Mouse (Mus musculus) left cerebral cortex, adult 8-10 months (tissue): ENCODE results near the gene Ankrd6. TPM values are rescaled to one million over a fixed set of nuclear protein-coding genes. Genes with fewer than 3 reads are reported as not detected.
A peak's percentile ranks its signal among the peaks of the same experiment; 100 is the strongest.

Source experiments
- DNase-seq, 2 experiments: peaks; one replicate each; pipeline ENCODE4 v3.0.0; 2022; ENCODE audit warnings: low spot score in 2 of 2
- total RNA-seq, 4 experiments: library from RNA; stranded (reverse); gene quantifications; 2 replicates each; pipeline ENCODE4 v1.2.4; 2022

Gene Ankrd6
- total RNA-seq, 4 experiments from 2014 or later = 40.6 to 48.4 (median 40.7) TPM

DNA sequence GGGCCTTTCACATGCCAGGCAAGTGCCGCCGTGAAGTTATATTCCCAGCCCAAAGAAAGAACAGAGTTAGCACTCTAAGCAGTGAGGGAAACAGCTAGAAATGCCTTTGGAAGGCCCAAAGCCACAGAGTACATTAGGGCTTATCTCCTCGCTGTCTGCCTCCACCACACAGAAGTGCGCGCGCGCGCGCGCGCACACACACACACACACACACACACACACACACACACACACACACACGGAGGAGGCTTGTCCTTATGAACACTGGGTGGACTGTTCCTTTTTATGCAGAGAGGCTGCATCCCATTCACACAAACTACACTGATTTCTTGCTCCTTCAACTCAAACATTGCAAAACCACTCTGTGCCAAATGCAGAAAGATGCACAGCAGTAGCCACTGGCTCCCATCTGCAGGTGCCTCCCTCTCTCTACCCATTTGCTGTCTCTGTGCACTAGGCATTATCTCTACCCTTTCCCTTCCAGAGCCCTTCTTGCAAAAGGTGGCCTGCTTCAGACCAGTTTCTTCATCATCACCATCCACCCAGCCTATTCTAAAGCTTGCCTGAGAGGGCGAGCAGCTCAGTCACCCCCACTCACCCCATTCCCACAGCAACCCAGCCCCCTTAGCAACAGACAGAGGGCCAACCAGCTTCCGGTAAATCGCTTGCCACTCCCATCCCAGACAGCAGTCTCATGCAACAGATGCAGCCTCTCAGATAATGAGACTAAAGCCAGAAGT lies 88.5 kb downstream of the Ankrd6 start:
- peak in 1 of 2 experiments; percentile 33 for DNase-seq

DNA sequence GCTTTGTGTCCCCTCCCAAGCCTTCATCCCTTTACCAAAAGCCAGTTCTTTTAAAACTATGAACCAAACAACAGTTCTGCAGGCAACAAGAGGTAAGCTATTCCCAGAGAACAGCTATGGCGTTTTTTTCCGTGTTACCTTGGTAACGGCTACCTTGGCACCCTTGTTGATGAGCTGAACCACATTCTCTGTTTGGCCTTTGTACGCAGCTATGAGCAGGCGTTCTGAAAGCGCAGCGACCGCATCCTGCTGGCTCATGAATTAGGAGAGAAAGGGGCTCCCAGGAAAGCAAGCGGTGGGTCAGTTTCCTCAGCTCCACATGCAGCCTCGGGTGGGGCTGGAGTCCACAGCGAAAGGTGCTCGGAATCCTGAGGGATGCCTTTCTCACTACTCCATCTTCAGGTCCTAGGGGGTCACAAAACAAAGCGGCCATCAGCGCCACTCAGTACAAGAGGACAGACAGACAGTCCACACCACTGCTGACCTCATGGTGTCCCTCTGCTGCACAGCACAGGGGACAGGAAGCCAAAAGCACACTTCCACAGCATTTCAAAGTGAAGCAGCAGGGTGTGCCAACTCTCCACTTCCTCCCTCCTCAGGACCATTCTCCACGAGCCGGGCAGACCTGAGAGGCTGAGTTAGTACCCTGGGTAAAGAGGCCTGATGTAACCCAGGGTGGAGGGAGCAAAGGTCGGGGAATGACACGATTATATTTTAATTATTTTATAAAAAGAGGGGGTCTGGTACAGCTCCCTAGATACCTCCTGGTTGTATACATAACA lies 90.3 kb downstream of the Ankrd6 start:
- peak in 1 of 2 experiments; percentile 44 for DNase-seq

DNA sequence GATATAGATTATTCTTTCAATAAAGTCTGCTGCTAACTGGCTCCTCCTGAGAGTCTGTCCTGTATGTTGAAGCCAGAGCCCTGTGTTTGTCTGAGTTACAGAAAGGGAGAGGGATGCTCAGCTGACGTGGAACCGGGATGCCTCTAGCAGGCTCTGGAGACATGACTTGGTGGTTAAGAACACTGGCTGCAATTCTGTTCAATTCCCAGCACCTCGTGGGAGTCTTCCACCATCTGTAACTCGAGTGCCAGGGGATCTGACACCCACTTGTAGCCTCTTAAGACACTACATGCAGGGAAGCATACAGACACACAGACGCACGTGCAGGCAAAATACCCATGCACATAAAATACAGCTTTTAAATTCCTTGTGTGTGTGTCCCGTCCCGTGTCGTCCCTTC lies 95.1 kb downstream of the Ankrd6 start:
- peak in 1 of 2 experiments; percentile 27 for DNase-seq

DNA sequence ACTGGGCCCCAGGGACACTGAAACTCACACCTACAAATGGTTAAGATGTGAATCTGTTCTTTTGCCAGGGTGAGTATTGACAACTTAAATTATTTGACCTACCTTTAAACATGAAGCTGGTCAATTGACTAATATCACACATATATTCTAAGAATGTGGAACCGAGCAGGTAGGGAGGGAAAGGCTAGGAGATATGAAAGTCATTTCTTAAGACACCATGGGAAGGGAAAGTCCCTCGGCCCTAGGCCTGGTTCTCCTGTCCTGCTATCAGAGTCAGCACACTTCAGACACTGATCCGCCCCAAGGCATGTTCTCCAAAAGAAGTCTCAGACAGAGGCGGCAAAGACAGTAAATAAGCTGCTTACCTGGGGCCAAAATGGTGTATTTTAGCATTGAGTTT lies 95.7 kb downstream of the Ankrd6 start:
- no peak for DNase-seq

DNA sequence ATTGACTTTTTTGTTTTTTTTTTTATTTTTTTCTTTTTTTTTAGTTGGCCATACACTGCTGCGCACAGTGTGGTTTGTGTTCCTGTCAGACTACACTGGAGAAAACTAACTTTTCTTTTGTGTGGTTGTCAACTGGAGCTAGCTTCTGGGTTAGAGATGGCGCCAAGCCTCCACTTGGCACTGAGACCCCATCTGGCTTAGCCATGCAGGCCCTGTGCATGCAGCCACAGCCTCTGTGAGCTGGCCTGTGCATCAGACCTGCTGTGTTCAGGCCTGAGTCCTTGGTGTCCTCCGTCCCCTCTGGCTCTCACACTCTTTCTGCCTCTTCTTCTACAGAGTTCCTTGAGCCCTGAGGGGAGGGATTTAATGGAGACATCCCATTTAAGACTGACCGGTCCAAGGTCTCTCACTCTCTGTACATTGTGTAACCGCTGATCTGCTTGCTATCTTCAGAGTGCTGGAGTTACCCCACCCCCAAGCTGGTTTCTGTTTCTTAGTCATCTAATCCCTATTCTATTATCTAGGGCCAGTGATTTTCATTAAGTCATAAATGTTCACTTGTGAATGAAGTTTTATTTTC lies 96.9 kb downstream of the Ankrd6 start:
- no peak for DNase-seq

DNA sequence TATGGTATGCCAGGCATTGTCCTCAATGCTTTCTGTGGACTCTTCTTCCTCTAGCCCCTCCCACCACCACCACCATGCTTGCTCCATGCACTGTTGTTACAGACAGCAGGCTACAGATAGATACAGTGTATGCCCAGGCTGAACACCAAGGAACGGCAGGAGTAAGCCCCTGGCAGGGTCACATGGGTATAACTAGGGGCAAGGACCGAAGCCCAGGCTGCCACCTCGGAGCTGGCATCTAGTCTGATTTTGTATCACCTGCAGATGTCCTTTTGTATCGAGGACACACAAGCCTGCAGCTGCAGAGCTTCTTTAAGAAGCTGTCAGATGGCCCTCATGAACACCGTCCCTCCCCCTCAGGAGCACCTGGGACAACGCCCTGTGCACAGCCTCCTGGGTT lies 97.8 kb downstream of the Ankrd6 start:
- DNase-seq = no peak

DNA sequence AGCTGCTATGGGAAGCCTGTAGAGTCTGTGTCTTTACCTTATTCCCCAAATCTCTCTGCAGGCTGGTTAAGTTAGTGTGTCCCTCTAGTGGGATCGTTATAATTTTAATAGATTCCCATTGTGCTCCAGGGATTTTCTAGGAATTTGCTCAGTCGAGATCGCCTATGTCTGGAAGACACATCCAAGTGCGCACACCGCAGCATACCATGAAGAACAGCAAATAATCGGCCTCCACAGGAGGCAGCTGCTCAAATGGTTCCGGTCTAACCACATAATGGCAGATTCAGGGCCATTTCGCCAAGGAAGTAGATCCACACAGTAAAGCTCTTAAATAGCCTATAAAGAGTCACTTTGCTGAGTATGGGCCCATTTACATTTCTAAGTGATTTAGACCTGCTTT lies 98.3 kb downstream of the Ankrd6 start:
- DNase-seq = no peak

DNA sequence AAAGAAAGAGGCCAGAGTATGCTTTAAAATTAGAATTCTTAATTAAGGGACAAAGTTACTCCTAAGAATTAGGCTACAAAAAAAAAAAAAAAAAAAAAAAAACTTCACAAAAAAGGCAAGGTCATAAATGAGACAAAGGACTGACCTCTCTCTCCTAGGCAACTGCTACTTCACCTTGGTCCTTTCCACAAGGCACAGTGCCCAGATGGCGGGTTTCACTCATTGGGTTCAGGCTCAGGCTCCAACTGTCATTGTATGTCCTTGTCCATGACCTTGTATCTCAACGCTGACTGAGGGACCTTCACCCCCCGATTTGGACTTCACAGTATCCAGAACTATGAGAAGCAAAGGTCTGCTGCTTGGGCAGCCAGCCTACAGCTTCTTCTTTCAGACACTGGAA lies 112.2 kb downstream of the Ankrd6 start:
- DNase-seq = no peak

DNA sequence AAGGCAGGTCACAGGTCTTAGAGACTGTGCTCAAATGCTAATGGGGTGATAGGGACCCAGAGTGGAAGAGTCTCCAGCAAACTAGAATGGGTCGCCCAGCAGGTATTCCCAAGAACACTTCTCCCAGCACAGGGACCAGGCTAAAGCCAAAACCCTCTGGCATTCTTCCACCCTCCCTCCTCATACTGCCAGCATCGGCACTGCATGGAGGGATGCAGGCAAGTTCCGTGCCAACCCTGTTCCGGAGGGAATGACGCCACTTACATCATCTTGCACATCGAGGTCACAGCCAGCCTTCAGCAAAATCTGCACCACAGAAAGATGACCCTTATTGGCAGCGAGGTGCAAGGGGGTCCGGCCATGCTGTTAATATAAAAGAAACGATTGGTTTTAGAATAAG lies 114.6 kb downstream of the Ankrd6 start:
- DNase-seq = no peak

DNA sequence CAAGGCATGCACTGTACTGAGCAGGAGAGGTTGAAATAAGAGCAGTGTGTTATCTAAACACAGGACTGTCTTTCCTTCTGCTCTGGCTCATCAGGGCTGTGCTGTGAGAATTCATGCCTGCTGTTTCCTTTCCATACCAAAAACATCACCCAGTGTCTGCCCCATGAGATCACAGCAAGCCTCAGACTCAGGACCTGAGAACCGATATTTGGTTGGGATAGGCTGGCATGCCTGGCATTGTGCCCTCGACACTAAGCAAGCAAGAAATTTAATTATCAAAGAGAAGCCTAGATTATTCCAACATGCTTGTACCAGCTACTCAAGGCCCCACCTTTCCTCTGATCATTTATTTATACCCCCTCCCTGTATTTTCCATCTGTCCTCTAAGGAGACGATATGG lies 116.1 kb downstream of the Ankrd6 start:
- no peak for DNase-seq

DNA sequence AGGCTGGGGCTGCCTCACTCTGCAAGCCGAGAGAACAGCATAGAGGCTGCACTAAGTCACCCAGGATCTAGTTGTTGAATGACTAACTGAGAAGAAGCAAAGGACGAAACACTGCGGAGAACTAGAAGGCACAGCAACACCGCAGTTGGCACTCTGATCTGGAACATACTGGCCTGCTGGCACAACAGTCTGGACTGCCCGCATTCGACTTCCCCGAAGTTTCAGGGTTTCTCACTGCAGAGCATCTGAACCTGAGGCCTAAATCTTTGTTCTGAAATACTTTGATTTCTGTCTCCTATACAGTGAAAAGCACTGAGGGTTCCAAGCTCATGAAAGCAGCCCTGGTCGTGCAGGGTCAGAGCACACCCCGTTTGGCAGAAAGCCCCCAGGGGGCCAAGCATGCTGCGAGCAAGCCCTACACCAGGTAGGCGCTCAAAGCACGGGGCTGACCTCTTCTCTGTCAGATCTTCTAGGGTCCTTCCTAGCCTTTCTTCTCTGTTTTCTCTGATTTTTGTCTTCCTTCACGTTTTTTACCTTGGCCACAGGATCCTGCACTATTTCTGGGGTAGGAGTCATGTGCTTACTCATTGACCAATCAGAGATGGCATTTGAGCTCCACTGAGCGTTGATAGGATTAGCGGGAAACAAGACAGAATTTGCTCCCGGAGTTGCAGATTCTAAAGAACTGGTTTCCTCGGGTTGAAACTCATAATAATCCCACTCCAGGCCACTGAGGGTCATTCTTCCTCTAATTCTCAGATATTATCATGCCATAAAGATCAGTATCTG lies 117.0 kb downstream of the Ankrd6 start:
- no peak for DNase-seq

DNA sequence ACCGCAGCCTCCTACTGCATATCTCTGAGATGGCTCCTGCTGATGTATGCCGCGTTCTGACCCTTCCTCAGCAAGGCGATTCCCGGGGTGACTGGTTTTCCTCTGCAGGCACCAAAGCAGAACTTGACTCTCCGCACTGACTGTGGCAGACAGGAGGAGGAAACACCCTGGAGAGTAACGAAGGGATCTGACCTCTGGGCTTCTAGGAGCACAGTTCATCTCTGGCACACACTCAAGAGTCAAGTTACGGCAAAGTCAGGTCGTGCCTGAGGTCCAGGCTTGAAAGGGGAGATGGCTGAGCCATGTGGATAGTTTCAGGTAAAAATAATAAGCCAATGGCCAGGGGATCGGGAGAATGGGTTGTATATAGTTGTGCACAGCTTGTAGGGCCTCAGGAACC lies 121.3 kb downstream of the Ankrd6 start:
- no peak for DNase-seq

DNA sequence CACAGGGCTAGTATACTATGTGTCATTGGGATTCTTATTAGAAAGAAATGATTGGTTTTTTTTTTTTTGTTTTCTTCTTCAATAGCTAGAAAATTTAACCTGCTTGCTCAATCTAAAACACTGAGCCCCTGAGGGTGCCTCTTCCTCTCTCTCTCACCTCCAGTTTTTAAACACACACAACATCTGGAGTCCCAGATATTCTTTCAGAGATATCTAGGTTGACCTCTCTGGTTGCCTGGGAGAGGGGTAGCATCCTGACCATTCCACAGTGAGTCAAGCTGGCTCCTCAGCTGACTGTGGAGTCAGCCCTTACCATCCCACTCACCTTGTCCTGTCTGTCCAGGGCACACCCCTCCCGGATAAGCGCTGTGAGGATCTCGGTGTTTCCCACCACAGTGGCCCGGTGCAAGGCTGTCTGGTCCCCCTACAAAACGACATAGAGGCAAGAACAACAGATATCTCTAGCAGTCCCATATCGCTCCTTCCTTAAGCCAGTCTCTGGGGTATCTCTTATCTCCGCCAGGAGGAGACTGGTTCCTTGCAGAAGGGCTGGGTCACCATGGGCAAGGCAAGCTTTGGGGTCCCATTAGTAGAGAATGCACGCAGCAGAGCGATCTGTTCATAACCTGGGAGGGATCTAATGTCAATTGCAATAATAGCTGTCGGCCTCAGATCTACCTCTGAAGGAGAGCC lies 122.1 kb downstream of the Ankrd6 start:
- no peak for DNase-seq

DNA sequence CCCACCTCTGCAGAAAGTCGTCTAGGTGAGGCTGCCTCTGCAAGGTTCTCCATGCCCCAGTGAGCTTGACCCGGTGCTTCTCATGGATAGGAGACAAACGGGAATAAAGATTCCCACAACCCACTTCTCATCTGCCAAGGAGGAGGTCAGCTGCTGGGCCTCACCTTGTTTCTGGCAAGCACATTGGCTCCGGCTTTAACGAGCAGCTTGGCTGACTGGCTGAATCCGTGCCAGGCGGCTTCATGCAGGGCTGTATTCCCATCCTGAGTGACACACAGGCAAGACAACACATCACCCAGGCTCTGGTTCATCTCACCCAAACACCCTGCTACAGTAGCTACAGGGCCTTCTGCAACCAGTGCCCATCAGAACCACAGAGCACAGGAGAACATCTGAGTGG lies 123.7 kb downstream of the Ankrd6 start:
- no peak for DNase-seq

DNA sequence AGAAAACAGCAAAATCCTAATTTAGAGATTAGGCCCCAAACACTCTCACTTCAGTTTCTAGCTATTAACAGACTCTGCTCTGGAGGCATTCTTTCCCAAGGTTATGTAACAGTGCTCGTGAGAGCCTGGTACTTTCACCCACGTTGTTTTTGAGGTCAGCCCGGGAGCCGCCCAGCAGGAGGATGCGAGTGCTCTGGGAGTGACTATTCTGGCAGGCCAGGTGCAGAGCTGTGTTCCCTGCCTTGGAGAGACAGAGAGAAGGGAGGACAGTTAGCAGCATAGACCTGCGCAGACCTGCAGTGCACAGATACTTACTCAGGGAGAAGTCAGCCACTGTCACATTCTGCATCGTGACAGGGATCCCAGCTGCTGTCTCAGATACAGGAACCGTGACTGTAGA lies 126.4 kb downstream of the Ankrd6 start:
- peak in 1 of 2 experiments; percentile 20 for DNase-seq

DNA sequence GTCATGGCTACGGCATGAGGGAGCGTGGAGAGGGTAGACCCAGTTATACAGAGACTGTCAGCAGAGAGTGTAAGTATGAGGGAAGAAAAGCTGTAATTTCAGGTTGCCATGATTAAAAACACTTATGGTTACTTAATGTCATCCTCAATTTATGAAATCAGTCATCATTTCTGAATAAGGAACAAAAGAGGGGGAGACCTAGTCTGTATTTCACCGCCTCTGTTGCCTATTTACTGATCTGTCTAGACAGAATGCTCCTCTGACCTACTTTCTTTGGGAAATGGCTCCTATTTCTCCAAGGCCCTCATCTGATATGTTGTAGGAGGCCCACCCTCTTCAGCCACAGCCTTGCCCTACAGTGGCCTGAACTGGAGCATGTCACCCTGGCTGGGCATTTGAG lies 130.0 kb downstream of the Ankrd6 start:
- DNase-seq = no peak

DNA sequence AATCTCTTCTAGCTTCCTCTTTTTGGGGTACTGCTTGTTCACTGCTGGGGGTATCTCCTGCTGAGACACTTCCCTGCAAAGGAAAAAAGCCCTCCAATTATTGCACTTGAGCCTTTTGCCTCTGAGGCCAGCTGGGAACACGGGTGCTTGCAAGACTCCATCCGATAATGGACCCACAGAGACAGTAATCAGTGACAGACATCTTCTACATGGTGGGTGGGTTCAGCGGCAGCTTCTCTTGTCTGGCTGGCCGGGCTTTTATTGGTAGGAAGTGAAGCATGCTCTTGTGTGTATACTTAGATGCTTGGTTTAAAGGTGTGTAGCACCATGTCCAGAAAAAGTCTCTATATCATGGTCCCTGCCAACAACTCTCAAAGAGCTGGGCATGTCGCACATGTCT lies 133.2 kb downstream of the Ankrd6 start:
- DNase-seq = no peak

DNA sequence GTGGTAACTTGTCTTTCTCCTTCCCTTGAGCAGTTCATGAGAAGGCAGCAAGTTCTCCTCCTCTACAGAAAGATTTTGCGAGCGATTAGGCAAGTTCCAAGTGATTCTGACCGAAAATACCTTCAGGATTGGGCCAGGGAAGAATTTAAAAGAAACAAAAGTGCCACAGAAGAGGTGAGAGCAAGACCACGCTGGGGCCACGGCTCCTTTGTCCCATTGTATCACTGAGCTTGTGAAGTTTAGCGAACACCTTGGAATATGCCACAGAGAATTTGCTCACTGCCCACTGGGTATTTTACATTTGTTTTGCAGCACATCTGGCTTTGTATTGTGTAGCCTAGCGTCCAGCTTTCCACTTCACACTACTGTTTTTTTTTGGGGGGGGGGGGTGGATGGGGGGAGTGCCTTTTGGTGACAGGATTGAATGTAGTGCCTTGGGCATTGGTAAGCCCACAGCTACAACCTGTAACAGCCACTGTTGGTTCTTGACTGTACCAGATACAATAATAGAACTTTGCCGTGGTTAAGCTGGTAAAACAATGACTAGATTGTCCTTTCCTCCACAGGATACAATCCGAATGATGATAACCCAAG lies 150.0 kb downstream of the Ankrd6 start:
- no peak for DNase-seq

DNA sequence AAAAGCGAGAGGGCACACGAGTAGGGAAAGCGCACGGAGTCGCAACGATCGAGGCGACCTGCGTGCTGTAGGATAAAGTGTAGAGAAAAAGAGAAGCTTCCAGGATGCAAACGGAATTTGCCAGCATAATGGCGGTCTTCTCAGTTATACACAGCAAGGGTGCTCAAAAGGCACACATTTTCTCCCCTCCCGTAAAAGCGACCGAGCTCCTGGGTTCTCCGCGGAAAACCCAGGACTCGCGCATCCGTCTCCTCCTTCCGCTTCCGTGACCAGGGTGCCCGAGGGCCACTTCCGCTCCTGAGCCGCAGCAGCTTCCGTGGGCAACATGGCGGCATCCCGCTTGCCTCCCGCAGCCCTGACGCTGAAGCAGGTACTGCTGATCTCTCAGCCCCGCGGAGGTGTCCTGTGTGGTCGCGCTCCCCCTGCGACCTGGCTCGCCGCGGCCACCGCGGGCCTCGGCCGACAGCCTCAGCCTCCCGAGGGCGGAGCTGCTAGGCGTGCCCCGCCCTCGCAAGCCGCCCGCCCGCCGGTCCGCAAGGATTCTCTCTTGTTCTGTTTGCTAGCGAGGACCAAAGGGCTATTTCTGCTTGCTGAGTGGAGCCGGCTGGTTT lies 150.6 kb downstream of the Ankrd6 start, which contains the start of gene Lyrm2:
Gene Lyrm2 (plus strand): TSS at position 288 of the 611 bp plus-strand sequence.
- peak; percentile 66 to 67 for DNase-seq

DNA sequence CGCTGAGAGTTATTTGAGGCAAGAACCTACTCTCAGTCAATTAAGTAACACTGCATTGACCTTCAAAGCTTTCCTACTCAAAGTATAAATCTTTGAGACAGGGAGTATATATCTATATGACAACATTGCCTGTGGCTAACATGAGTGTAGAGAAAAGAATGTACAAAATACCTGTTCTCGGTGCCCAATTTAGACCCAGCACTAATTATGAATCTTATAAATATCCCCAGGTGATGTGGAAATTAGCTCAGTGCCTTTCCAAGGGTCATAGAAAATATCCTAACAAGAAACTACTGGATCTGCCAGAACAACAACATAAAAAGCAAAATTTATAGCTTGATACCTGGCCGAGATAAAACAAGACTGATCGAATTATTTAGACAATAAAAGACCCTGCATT lies 151.7 kb downstream of the Ankrd6 start:
- DNase-seq = no peak
